Mouse (Mus musculus) gastrocnemius, postnatal 4 days (tissue): Measurements from ENCODE around the gene Lix1. TPM values are rescaled to one million over a fixed set of nuclear protein-coding genes. Genes with fewer than 3 reads are reported as not detected.

Experiments
- DNase-seq, 2 experiments: peaks; one replicate each; pipeline ENCODE4 v3.0.0; 2021 to 2022; ENCODE audit warnings: low spot score in 2 of 2, mixed read lengths in 2 of 2
- total RNA-seq, 2 experiments: library from RNA; stranded (reverse); gene quantifications; 2 replicates each; pipeline ENCODE4 v1.2.3; 2021

The Lix1 gene
- total RNA-seq, 2 experiments from 2014 or later = 3.2 TPM

DNA sequence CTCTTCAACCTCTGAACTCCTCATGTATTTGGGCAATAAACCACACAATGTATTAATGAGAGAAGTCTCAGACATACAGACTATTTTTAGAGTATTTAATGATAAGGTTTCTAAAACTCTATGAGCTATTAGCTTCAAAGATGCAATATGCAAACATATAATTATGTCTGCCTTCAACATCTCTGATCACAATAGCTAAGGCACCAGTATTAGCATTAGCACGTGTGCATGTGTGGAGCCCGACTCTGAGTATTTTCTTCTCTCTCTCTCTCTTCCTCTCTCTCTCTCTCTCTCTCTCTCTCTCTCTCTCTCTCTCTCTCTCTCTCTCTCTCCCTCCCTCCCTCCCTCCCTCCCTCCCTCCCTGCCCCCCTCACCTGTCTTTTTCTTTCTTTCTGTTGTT is 9.0 kb downstream of the Lix1 start:
- no peak for DNase-seq

DNA sequence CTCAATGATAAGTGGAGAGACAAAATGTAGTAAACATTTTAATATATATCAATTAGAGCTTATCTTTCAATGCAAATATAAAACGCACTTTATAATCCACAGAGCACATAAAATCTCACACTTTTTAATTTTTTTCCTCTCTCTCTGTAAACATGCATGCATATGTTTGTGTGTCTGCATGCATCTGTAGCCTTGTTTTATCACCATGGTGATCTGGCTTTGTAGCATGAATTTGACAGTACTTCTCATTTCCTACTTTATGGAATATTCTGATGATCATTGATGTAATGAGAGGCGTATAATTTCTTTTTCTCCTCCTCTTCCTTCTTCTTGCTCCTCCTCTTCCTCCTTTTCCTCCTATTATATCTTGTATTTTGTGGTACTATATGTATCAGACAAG is 9.7 kb downstream of the Lix1 start:
- DNase-seq = no peak

DNA sequence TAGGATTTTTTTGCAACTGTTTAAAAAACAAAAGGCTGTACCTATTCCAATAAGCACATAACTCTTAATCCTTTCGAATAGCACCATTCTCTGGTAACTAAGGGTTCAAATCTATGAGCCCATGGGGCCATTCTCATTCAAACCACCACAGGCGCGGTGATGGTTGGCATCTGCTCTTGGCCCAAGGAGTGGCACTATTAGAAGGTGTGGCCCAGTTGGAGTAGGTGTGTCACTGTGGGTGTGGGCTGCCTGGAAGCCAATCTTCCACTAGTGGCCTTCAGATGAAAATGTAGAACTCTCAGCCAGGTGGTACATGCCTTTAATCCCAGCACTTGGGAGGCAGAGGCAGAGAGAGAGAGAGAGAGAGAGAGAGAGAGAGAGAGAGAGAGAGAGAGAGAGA is 11.7 kb downstream of the Lix1 start:
- no peak for DNase-seq

DNA sequence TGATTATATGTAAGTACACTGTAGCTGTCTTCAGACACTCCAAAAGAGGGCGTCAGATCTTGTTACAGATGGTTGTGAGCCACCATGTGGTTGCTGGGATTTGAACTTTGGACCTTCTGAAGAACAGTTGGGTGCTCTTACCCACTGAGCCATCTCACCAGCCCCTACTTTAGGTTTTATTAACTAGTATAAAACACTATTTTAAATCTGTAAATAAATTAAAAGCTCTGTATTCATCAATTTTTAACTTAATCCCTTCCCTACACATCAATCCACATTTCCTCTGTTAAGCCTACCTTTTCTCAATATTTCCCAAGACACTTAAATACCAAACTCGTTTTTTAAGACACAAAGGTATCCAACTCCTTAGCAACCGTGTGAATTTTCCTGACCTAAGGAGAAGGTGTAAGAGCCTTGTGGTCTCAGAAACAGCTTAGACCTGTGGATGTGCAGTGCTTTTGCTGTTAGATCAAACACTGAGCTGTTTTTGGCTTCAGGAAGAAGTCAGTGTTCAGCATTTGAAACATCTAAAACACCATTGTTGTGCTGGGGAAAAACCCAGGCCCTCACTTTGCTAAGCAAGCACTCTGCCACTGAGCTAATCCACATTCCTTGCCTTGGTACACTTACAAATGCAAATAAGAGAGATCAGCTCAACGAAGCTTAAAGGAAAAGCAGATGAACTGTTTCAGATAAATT is 22.3 kb downstream of the Lix1 start:
- DNase-seq = no peak

DNA sequence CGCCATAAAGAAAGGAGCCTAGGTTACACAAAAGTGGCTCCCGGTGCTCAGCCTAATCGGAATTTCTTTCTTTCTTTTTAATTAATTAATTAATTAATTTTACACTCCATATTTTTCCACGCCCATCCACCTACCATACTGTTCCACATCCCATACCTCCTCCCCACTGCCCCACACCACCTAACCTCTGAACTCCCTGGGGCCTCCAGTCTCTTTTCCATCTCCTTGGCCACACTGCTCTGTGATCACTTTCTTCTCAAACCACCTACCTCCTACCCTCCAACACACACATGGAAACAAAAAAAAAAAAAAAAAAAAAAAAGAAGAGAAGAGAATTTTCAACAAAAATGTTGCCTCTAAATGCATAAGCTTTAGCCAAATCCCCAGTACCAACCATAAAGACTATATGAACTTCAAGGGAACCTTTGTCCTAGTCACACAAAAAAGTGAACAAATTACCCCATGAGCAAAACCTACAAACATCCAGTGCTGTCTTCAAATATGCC is 22.9 kb downstream of the Lix1 start:
- no peak for DNase-seq

DNA sequence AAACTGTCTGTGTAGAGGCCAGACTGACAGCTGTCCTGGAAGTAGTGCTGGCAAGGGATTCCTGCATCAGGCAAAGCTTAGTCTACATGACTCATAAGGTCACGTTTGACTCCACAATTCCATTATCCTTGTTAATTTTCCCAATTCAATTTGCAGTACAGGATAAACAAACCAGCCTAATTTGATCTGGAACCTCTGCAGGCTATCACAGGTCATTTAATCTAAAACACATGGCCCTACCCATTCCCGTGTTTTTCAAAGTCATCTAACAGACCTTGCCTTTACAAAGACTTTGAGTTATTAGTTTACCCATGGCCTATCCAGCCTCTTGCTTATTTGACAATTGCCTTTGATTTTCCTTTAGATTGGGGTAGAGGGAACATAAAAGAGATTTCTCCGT is 23.4 kb downstream of the Lix1 start:
- DNase-seq = no peak

DNA sequence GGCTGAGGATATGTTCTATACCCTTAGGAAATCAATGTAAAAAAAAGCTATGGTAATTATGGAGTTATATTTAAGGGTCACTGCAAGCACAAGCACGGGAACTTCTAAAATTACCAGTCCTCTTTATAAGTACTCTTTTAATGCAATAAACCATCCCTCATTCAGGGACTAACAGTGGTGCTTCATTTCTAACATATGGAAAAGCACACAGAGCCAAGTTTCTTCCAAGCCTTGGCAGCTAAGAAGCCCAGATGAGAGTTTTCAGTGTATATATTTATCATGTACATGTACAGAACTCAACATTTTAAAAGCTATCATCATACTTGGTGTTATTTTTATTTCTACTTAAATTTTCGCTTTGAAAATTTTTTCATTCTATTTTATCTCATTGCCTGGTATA is 26.4 kb downstream of the Lix1 start:
- no peak for DNase-seq

DNA sequence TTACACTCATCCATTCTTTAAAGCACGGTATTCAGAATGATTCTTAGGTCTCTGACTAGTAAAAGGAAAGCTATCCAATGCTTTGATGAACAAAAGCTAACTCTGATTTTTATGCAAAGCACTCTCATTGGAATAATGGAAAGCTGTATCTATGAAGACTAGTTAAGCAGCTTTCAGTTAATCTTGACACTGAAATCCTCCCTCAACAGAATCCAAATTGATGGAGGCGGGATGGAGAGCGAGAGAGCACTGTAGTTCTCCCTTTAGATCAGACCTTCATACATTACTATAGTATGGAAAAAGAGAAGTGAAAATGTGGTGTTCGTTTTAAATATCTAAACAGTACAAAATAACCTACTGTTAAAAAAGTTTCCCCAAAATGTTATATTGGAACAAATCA is 31.2 kb downstream of the Lix1 start:
- no peak for DNase-seq

DNA sequence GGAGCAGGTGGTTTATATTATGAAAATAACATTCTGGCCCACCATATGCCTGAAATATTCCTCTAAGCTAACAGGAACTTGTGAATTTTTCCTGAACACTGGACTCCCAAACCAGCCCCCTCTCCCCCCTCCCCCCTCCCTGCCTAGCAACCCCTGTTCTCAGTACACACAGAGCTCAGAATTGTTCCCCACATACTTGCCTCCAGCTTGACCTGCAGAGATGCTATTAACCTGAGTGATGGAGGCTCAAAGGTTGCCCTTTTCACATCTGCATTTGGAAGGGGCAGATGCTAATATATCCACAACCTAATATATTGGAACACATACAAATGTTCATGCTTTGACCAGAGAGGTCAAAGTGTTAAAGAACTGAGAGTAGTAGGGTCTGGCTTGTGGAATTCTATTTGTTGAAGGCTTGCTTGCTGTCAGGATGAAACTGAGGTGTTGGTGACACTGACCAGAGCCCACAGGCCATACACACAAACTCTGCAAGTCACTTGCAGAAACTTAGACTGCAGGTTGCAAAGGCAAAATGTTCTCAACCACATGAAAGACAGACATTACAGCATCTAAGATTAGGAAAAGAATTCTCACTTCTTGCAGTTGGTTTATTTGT is 36.2 kb downstream of the Lix1 start:
- no peak for DNase-seq

DNA sequence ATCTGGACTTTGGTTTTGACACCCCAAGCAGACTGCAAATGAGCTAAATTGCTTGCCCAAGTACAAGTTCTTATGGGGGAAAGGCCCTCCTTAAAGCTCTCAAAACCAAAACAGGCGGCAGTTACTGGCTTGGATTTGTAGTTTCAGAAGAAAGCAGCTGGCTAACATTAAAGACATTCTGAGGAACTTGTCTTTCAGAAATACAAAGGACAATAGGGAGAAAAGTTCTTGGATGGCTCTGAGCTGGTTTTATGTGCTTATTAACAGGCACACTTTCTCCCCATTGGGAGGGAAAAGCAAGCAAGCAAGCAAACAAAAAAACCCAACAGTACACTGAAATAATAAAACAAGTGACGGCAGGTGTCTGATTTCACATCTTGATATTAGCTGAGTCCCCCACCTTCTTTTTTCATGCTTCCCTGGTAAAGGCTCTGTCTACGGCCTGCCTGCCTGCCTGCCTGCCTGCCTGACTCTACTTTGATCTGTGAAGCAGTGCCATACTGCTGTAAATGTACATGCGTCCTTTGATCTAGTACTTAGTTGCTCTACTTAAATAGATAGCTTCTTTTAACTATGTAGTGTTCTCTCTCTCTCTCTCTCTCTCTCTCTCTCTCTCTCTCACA is 39.5 kb downstream of the Lix1 start:
- no peak for DNase-seq

DNA sequence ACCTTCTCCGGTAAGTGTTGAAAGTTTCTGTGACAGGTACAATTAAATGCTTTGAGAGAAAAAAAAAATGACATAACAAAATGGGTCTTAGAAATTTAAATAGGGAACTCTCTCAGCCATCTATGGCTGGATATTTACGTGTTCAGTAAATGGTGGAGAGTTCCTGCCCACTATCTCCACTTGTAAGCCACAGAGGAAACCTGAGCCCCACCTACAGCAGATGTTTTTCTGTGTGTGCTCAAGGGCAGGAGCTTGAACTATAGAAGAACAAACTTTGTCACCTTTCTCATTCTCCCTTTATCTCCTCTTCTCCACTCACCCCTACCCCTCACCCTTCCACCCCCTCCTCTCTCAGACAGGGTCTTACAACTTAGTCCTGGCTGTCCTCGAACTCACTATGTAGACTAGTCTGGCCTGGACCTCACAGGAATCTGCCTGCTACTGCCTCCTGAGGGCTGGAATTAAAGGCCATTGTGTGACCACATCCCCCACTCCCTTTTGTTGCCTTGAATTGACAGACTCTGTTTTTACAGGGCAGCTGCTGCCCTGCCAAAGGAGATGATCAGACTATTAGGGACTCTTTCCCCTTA is 41.9 kb downstream of the Lix1 start:
- no peak for DNase-seq

DNA sequence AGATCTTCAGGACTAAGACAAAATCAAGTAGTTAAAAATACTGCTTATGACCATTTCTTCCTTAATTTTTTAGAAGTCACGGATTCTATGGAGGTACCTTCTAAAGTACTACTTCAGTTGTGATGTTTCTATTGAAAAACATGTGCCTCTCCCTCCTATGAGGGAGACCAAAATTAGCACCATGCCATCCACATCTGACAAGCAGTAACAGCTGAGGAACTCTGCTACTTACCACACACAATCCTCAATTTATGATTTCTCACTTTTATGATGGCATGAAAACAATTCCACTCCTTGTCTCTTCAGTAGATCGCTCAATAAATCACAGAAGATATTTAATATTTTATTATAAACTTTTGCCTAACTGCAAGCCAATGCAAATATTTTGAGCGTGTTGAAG is 44.2 kb downstream of the Lix1 start:
- DNase-seq = no peak

DNA sequence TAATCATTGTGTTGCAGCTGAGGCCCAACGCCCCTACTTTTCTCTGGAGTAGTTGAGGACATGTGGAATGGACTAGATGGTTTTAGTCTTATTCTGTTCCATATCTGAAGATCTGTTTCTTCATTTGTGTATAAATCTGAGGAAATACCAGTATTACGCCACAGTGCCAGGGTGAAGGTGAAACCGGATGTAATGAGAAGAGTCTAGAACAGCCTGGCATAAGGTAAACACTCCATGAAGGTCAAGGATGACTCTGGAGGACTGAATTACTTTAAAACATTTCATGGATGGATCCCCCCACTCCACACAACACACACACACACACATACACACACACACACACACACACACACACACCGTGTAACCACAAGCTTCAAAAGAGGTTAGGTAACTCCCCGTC is 45.3 kb downstream of the Lix1 start:
- DNase-seq = no peak

DNA sequence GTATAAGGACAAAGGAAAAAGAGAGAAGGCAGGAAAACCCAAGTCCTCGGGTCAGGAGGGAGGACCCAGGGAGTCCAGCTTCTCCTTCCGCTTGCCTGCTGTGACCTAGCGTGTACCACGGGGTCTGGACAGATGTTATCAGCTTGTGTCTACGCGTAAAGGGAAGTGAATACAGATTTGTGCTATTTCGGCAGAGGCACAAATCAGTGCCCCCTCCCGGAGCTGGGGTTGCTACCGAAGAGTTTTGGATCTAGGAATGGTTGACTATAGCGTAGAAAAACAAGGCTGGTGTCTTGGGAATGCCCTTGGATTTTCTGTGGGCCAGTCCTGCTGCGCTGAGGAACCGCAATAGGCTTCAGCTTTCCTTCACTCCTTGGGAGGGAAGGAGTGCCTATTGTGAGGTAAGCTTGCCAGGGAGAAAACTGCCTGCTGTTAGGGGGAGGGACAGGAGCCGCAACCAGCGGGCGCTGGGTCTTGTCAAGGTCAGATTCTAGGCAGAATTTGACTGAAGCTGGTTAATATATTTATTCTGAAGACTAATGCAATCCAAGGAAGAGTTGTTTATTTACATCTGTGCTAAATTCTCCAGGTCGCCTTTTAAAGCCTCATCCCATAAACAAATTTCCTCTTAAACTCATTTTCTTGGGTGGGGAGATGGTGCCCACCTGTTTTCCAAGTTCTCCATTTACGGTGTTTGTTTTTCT is 46.4 kb downstream of the Lix1 start:
- peak in 1 of 2 experiments; percentile 51 for DNase-seq

DNA sequence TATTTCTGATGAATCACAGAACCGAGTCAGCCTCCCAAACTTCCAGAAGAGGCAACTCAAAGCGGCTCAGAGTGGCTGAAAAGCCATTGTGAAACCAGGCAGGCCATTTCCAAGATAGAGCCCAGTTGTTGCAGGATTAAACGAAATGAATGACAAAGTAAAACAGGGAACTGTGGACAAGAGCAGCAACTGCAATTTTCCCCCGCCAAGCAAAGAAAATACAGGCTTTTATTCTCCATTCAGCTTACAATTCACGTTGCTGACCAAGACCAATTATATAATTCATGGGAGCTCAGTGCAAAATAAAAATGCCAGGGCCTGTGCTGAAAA is 46.9 kb downstream of the Lix1 start:
- no peak for DNase-seq

DNA sequence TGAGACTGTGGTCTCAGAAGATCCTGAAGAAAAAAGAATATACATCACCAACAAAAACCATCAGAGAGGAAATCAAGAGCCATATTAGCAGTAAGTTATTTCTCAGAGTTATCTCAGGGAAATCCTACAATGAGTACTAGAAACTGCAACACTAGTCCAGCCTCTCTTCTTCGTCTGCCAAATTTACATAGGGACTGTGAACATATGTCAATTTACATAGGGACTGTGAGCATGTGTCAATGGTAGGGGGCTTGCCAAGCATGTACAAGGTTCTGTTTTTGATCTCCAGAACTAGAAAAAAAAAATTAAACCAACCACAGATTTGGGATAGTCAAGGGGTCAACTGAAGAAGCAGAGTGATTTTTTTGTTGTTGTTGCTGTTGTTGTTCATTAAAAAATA is 48.6 kb downstream of the Lix1 start:
- DNase-seq = no peak

DNA sequence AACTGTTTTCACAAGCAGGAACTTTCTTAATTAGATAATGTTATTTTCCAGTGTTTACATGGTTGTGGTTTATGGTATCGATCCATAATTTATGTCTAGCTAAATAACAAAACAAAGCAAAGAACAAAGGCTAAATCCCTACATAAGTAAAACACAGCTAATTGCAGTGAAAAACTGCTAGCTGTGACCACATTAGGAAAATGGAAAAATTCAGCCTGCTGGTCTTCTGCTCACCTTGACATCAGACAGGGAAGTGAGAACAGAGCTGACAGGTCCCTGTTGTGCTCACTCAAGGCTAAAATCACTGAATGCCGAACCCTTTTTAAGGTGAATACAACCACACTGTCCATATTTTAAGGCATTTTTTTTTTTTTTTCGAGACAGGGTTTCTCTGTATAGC is 50.1 kb downstream of the Lix1 start:
- DNase-seq = no peak

DNA sequence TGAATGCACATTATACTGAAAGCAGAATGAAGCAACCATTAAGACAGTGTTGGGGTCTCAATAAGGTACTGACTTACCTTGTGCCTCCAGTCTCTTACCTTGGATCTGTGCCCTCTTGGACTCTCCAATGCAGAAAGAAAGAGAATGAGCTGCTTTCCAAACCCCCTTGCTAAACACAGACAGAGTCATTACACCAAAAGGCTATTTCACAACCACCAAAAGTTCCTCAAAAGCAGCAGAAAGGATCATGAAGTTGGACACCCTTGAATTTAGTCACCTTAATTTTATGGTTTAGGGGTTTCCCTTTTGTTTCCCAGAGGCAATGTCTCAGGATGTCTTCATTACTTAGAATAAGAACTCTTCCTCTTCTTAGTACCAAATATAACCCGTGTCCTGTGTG is 52.1 kb downstream of the Lix1 start:
- DNase-seq = no peak

DNA sequence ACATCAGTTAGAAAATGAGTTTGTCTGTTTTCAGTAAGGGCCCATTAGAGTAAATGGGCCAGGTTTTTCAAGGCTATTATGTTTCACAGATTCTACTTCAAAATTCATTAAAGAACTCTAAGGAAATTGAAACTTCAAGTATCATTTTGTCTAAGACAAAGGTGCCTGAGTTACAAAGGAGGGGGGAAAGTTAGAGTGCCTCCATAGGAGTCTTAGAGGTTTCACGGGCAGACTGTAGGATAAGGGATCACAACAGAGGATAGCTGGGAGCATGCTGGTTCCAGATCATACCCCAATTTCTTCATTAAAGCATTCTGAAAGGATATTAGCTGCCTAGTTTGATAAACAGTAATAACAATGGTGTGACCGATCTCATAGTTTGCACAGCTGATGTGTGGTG is 83.3 kb downstream of the Lix1 start:
- DNase-seq = no peak

DNA sequence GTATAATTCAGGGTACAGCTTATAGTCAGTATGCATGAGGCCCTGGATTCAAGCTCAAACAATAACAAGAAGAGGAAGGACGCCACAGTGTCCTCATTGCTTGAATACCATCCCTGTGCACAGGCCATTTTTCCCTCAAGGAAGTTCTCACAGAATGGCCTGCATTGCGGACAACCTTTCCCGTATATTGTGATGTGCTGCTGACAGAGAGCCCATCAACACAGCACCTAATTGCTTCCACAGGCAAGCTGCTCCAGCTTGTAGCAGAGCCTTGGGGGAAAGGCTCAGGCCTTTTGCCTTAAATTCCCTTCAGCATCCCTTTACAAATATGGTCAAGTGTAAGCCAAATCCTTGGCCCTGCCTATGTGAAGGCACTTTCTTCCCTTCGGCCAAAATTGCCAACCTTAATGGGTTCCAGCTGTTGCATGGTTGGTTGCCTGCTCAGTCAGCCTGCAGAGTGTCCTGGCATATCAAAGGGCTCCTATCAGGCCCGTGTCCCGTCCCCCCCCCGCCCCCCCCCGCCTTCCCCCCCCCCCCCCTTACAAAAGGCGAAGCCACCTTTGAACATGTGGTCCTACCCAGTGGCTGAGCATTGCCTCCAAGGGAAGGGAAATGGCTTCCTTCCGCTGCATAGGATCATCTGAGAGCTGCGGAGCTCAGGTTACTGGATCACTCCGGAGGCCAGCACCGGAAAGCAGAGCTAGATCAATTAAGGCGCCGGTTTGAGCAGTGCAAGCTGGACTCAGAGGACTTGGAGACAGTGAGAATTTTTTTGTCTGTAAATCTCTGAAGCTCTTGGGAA is 88.5 kb downstream of the Lix1 start:
- DNase-seq = peak in 1 of 2 experiments; percentile 18

DNA sequence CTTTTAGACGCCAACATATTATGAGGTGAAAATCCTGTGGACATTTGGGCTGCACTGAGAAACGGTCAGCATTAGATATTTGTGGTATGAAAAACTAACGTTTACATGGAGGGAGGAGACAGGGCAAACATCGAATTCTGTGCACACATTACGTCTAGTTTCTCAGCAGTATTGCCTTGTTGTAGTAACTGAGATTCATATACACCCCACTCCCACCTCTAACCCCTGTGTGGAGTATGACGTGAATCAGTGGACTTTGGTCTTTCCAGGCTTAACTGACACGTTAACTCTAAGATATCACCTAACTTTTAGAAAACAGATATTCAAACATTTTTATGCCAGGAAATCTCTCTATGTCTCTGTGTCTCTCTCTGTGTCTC is 89.1 kb downstream of the Lix1 start:
- no peak for DNase-seq
